Mouse (Mus musculus) neutrophil, adult 59 days (primary cell): ENCODE measurements around the gene Slit1. TPM values are rescaled to one million over a fixed set of nuclear protein-coding genes. Genes with fewer than 3 reads are reported as not detected.

Experiments
- total RNA-seq, 2 experiments: library from RNA; stranded (reverse); gene quantifications; 1 replicate in 1 of 2; 2 replicates in 1 of 2; pipeline ENCODE4 v1.2.4; 2023

Gene Slit1
- total RNA-seq = under 1 TPM; 0.31 to 0.44 TPM

DNA sequence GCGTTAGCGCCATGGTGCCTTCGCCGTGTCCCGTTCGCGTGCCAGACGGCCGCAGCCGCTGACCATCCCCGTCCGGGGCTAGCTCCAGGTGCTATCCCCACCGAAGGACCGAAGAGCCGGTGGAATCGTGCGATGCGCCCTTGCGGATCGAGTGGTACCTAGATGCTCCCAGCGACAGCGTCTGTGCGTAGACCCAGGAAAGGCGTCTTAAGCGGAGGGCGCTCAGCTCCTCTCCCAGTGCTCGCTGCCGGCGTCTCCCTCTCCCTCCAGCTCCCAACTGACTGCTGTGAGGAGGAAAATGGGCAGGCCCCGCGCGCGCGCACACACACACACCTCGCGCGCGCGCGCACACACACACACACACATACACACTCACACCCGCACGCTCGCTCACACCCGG lies at the start of gene Slit1:
Gene Slit1 (minus strand): TSS at position 270 of the 400 bp plus-strand sequence.

DNA sequence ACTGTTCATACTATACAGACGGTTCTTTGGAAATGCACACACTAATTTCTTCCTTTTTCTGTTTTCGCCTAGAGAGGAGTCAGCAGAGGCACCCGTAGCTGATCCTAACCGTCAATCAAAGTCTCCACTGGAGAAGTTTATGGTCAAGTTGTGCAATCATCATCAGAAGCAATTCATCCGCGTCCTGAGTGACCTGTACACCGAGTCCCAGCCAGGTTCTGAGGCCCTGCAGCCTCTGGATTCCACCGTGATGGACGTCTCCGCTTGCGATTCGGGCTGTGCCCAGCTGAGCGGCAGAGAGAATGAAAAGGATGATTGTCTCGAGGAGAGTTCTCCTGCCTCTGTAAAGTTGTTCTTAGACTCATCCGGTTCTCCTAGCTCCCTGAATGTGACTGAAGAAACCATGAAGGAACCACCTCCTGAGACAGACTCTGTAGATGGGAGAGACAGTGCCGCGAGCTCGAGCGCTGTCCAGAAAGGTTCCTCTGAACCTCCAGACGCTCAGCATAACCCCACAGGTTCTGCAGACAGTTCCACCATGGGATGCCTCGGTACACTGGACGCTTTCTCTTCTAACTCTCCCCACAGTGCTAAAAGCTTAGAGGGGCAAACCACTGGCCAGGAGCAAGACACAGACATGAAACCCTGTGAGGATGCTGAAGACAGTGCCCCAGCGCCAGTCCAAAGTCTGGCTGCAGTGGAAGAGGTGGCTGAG lies 161.6 kb downstream of the Slit1 start, which contains the start of gene Gm340:
Gene Gm340 (plus strand): TSS at position 665 of the 715 bp plus-strand sequence.

Other genes with a start within 250 kb of the Slit1 start
- gene Gm340, start 161.3 kb downstream of the Slit1 start, total RNA-seq = 10 to 100 TPM; 23.8 to 24.0 TPM
- gene Arhgap19, start 58.4 kb upstream of the Slit1 start, total RNA-seq = 10 to 100 TPM; 55.5 to 56.3 TPM
- gene Frat1, start 86.3 kb upstream of the Slit1 start, total RNA-seq = 10 to 100 TPM; 28.8 to 35.0 TPM
- gene Frat2, start 104.5 kb upstream of the Slit1 start, total RNA-seq = 10 to 100 TPM; 47.9 to 48.6 TPM
- gene Rrp12, start 152.5 kb upstream of the Slit1 start, total RNA-seq = 10 to 100 TPM; 11.7 to 12.0 TPM
- 100 to 1,000 TPM; 335 to 350 TPM for gene Pgam1, start 168.3 kb upstream of the Slit1 start, total RNA-seq
- 10 to 100 TPM; 12.7 to 15.1 TPM for gene Exosc1, start 189.8 kb upstream of the Slit1 start, total RNA-seq
- 10 to 100 TPM; 31.4 to 34.2 TPM for gene Zdhhc16, start 189.8 kb upstream of the Slit1 start, total RNA-seq
- 10 to 100 TPM; 33.8 to 41.6 TPM for gene Mms19, start 237.5 kb upstream of the Slit1 start, total RNA-seq
- 10 to 100 TPM; 32.2 to 38.0 TPM for gene Ubtd1, start 238.1 kb upstream of the Slit1 start, total RNA-seq